Mouse (Mus musculus) spleen, adult 2 months (tissue): ENCODE data around the gene Trp53i13. TPM values are rescaled to one million over a fixed set of nuclear protein-coding genes. Genes with fewer than 3 reads are reported as not detected.

Experiments used
- DNase-seq, 2 experiments: peaks; one replicate each; pipeline versions ENCODE4 v3.0.0 to v3.0.0-alpha.2; 2012 to 2021; ENCODE audit warnings: low spot score in 2 of 2, low read depth in 1 of 2
- H3K27ac ChIP-seq: fragments of 200-500 bp; 2 replicates; pipeline ENCODE4 v1.5.1; 2012; ENCODE audit warnings: low read length, inconsistent platforms; ENCODE audit not compliant: insufficient read depth
- H3K27me3 ChIP-seq: fragments of 200-500 bp; 2 replicates; pipeline ENCODE4 v1.6.1; 2012; ENCODE audit warnings: mild to moderate bottlenecking, moderate library complexity, low read length, inconsistent platforms; ENCODE audit not compliant: control insufficient read depth, insufficient read depth
- H3K36me3 ChIP-seq: fragments of 200-500 bp; 2 replicates; pipeline ENCODE4 v1.6.1; 2012; ENCODE audit warnings: mild to moderate bottlenecking, low read length, inconsistent platforms; ENCODE audit not compliant: control insufficient read depth, insufficient read depth
- H3K4me1 ChIP-seq: fragments of 200-500 bp; 2 replicates; pipeline ENCODE4 v1.6.1; 2011; ENCODE audit warnings: inconsistent platforms; ENCODE audit not compliant: control insufficient read depth, insufficient read depth, insufficient read length
- H3K4me3 ChIP-seq: fragments of 200-500 bp; 2 replicates; pipeline ENCODE4 v1.5.1; 2011; ENCODE audit warnings: mild to moderate bottlenecking, inconsistent platforms; ENCODE audit not compliant: insufficient read depth, insufficient read length; ENCODE audit errors: extremely low read depth
- CTCF ChIP-seq: fragments of 200-500 bp; IDR thresholded peaks from 2 replicates; pipeline ENCODE4 v1.5.1; 2011; ENCODE audit warnings: mild to moderate bottlenecking, inconsistent platforms; ENCODE audit not compliant: insufficient read depth, insufficient read length, insufficient replicate concordance; ENCODE audit errors: extremely low read depth
- POLR2A ChIP-seq: fragments of 200-500 bp; IDR thresholded peaks from 2 replicates; pipeline ENCODE4 v1.6.1; 2011; ENCODE audit warnings: low read depth, low read length, inconsistent platforms
- WGBS: fragments of 180-500 bp; shearing (Covaris S2); methylation state at CpG from one replicate; pipeline ENCODE4 v1.1.7; 2018; 5-methylcytosine and 5-hydroxymethylcytosine counted together
- polyA plus RNA-seq: library from polyadenylated mRNA; depleted of rRNA; stranded (reverse); fragments of >200 nt; gene quantifications from 2 replicates; pipeline ENCODE4 v1.2.3, GENCODE M21; 2012

Trp53i13 gene
- polyA plus RNA-seq, 1 experiment, result 16.6 TPM

DNA sequence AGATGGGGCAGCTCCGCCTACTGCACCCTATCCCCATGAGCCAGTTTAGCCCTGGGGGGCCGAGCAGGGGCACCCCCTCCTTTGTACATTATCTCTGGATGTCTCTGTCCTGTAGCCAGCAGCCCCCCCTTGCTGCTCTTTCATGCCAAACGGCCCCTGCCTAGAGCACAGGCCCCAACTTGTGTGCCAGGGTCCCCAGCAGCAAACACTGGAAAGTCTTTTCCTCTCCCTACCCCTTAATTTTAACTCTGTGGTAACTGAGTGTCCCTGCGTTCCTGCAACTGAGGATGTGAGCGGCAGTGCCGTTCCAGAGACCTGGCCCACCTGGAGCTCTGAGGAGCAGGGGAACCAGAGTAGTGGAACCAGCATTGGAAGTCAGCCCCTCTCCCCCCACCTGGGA is 8.8 kb downstream of the Trp53i13 start:
- Histone ChIP-seq H3K4me1 (no peaks in the 10 kb centered on the region; the same call in 1 of the 2 replicates), H3K36me3 (peaks cover 26% of the 10 kb centered on the region), H3K27me3 (no peaks in the 10 kb centered on the region), H3K4me3 (no peak overlapping the region), H3K27ac (no peak overlapping the region)
- DNase-seq, result no peak
- TF ChIP-seq POLR2A (no peak), CTCF (no peak)
- 92% methylated on average over 6 of the region's 6 CpGs for WGBS

DNA sequence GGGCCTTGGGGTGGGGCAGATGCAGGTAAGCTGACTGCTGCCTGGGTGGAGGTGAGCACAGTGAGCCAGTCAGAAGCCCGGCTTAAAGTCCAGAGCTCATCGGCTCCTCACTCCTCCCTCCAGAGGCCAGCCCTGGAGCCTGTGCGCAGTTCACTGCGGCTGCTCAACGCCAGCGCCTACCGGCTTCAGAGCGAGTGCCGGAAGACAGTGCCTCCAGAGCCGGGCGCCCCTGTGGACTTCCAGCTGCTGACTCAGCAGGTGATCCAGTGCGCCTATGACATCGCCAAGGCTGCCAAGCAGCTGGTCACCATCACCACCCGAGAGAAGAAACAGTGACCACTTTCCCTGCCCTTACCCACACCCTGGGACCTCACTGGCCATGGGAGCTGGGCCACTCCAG is 9.5 kb downstream of the Trp53i13 start:
- no peak for DNase-seq
- WGBS, result 96% methylated on average over 14 of the region's 14 CpGs
- no peak overlapping the region for H3K27ac ChIP-seq

DNA sequence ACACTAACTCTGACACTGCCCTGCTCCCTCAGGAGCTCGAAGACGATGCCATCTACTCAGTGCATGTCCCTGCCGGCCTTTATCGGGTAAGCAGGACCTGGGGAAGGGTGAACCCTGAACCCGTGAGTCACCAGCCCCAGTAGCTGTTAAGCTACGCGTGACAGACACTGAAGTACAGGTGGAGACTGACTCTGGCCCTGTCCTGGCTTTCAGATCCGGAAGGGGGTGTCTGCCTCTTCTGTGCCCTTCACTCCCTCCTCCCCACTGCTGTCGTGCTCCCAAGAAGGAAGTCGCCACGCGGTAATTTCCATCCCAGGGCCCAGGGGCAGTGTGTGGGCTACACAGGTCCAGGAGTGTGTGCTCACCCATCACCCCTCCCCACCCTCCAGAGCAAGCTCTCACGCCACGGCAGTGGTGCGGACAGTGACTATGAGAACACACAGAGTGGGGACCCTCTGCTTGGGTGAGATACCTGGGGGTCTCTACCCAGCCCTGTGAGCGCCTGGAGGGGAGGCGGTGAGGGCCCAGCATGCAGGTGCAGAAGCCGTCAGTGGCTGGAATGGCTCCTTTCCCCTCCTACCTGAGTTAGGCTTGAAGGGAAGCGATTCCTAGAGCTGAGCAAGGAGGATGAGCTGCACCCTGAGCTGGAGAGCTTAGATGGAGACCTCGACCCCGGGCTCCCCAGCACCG is 10.3 kb downstream of the Trp53i13 start:
- Histone ChIP-seq H3K4me1 (no peaks in the 10 kb centered on the region; the same call in 1 of the 2 replicates), H3K36me3 (peaks cover 26% of the 10 kb centered on the region), H3K27me3 (no peaks in the 10 kb centered on the region), H3K4me3 (no peak overlapping the region), H3K27ac (no peak overlapping the region)
- TF ChIP-seq CTCF (no peak), POLR2A (no peak)
- DNase-seq, result no peak
- 93% methylated on average over 22 of the region's 22 CpGs for WGBS

More for the DNA sequence above, 9.5 kb downstream of the Trp53i13 start:
- H3K27me3 ChIP-seq, result no peaks in the 10 kb centered on the region
- H3K36me3 ChIP-seq, result peaks cover 26% of the 10 kb centered on the region
- TF ChIP-seq CTCF, result no peak
- TF ChIP-seq POLR2A, result no peak
- no peak overlapping the region for H3K4me3 ChIP-seq
- no peaks in the 10 kb centered on the region; the same call in 1 of the 2 replicates for H3K4me1 ChIP-seq

DNA sequence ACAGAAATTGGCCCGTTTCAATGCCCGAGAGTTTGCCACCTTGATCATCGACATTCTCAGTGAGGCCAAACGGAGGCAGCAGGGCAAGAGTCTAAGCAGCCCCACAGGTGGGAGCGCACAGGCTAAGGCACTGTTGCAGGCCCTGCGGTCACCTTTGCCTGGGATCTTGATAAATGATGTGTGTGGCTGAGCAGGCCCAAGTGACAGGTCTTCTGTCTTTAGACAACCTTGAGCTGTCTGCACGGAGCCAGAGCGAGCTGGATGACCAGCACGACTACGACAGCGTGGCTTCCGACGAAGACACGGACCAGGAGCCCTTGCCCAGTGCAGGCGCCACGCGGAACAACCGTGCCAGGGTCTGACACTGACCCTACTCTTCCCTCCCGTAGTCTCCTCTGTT is 11.4 kb downstream of the Trp53i13 start:
- no peaks in the 10 kb centered on the region; the same call in 1 of the 2 replicates for H3K4me1 ChIP-seq
- no peaks in the 10 kb centered on the region for H3K27me3 ChIP-seq
- 95% methylated on average over 19 of the region's 19 CpGs for WGBS
- peaks cover 28% of the 10 kb centered on the region for H3K36me3 ChIP-seq
- H3K27ac ChIP-seq, result no peak overlapping the region
- no peak for DNase-seq
- no peak for TF ChIP-seq CTCF
- TF ChIP-seq POLR2A, result no peak
- H3K4me3 ChIP-seq, result no peak overlapping the region

DNA sequence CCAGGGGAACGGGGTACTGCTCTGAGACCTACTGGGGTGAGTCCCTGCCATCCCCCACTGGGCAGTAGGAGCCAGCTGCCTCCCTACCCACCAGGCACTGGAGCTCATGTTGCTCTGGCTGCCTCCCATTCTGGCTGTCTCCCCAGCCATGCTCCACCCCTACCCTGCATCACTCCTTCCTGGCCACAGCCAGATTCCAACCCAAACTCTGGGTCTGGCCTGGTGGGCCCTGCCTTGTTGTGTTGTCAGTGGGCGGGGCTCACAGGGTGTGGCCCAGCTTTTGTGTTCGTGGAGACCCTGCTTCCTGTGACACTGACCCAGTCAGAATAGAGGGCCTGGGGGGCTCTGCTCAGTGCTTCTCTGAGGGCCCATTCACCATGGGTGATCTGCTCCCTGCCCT is 12.3 kb downstream of the Trp53i13 start:
- Histone ChIP-seq H3K4me1 (no peaks in the 10 kb centered on the region; the same call in 1 of the 2 replicates), H3K36me3 (peaks cover 28% of the 10 kb centered on the region), H3K27me3 (no peaks in the 10 kb centered on the region), H3K4me3 (no peak overlapping the region), H3K27ac (no peak overlapping the region)
- TF ChIP-seq CTCF, result no peak
- no peak for TF ChIP-seq POLR2A
- WGBS, result 82% methylated on average over 3 of the region's 3 CpGs
- no peak for DNase-seq

DNA sequence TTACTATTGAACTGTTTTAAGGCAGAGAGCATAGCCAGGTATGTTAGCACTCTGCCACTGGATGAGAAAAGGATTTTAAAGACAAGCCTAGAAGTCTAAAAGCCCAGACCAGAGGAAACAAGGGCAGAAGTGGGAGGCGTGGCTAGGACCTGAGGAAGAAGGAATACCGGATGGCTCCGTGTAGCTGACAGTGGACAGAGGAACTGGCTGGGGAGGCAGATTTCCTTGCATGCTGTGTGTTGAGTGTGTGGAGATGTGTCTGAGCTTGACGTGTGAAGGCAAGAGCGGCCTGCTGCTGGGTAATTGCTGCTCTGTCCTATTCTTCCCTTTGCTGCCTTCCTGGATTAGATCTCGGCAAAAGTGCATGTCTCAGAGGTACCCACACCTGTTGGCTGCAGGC is 13.3 kb downstream of the Trp53i13 start:
- no peak overlapping the region for H3K27ac ChIP-seq
- no peaks in the 10 kb centered on the region for H3K4me1 ChIP-seq
- no peak overlapping the region for H3K4me3 ChIP-seq
- peaks cover 28% of the 10 kb centered on the region for H3K36me3 ChIP-seq
- no peak for DNase-seq
- TF ChIP-seq POLR2A, result no peak
- TF ChIP-seq CTCF, result no peak
- 92% methylated on average over 6 of the region's 6 CpGs for whole genome bisulfite sequencing
- H3K27me3 ChIP-seq, result no peaks in the 10 kb centered on the region

DNA sequence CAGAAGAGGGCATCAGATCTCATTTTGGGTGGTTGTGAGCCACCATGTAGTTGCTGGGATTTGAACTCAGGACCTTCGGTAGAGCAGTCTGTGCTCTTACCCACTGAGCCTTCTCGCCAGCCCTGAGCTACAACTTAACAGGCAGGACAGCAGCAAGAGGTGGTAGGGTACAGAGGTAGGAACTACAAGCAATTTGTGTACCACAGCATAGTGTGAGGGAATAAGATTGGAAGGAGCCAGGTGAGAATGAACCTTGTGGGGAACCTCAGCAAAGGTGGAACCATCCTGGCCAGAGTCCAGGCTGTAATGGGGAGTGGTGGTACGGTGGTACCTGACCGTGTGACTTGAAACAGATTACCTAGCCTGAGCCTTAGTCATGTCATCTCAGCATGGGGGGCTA is 13.8 kb downstream of the Trp53i13 start:
- H3K27me3 ChIP-seq, result no peaks in the 10 kb centered on the region
- no peak overlapping the region for H3K27ac ChIP-seq
- no peak for DNase-seq
- H3K36me3 ChIP-seq, result peaks cover 28% of the 10 kb centered on the region
- H3K4me3 ChIP-seq, result no peak overlapping the region
- 91% methylated on average over 4 of the region's 4 CpGs for WGBS
- peaks cover 3% of the 10 kb centered on the region; the same call in 1 of the 2 replicates for H3K4me1 ChIP-seq
- TF ChIP-seq CTCF (no peak), POLR2A (no peak)
